Mouse (Mus musculus): Measurements from ENCODE around the gene 1700001O22Rik.

- no peak for TF ChIP-seq CEBPB (IDR thresholded peaks at IDR 0.05; ENCODE audit: insufficient read depth, poor library complexity, severe bottlenecking)
- no peak for TF ChIP-seq POLR2A (IDR thresholded peaks at IDR 0.05; ENCODE audit: insufficient read length, low read depth)
- TF ChIP-seq USF1 (IDR thresholded peaks at IDR 0.05; ENCODE audit: low read depth), result no peak
- no peak for TF ChIP-seq MYOD1 (IDR thresholded peaks at IDR 0.05; ENCODE audit: control insufficient read depth in 1 of 3, insufficient read length in 2 of 3, low read depth in 2 of 3)
- no peak for TF ChIP-seq POLR2AphosphoS2 (IDR thresholded peaks at IDR 0.05; ENCODE audit: insufficient read length, low read depth)
- TF ChIP-seq TCF3 (IDR thresholded peaks at IDR 0.05; ENCODE audit: insufficient read length, low read depth), result no peak
- TF ChIP-seq E2F4 (IDR thresholded peaks at IDR 0.05; ENCODE audit: insufficient read depth), result no peak
- TF ChIP-seq MAX (IDR thresholded peaks at IDR 0.05; ENCODE audit: low read depth), result no peak
- TF ChIP-seq MYOG (IDR thresholded peaks at IDR 0.05; ENCODE audit: control insufficient read depth in 1 of 3, insufficient read depth in 1 of 3, insufficient read length in 2 of 3, low read depth in 2 of 3), result no peak
- no peak for TF ChIP-seq REST (IDR thresholded peaks at IDR 0.05; ENCODE audit: insufficient read depth, insufficient read length)
- no peak for TF ChIP-seq TCF12 (IDR thresholded peaks at IDR 0.05; ENCODE audit: insufficient read depth, poor library complexity, severe bottlenecking)
- no peak for TF ChIP-seq SRF (IDR thresholded peaks at IDR 0.05; ENCODE audit: control insufficient read depth, insufficient read length, low read depth)
Observed at GRCm38 (mm10) chr2:30778235-30778634, 25.2 kb downstream of the 1700001O22Rik start.

Measured in myocyte (in vitro differentiated cells).